In genomic region chr11:4736355-4736754, GRCm38 (mm10) we compare ENCODE assay signal across 29 mouse cellular contexts. TPM values are rescaled to one million over a fixed set of nuclear protein-coding genes. Genes with fewer than 3 reads are reported as not detected.
DNase-seq lines count a peak whose midpoint lies in the region; ATAC-seq and TF ChIP-seq lines count a peak whose summit lies in the region.
"Had no signal": no experiment of that assay in that cellular context is flagged by ENCODE, and none has a peak within 500 bp of the region (broad histone marks: within the 10 kb centered on the region; RNA-seq: fewer than 3 reads in every experiment).

No protein-coding gene starts in this region.

- H3K79me2 ChIP-seq in heart, adult 2 months (replicated peaks; ENCODE audit: control insufficient read depth, insufficient read depth, low read length): no peaks in the 10 kb centered on the region

- no peak for TF ChIP-seq POLR2A in heart, adult 2 months (IDR thresholded peaks at IDR 0.05; ENCODE audit: insufficient read depth, low read depth, low read length)

- peaks cover 6% of the 10 kb centered on the region for H3K27me3 ChIP-seq in heart, postnatal 0 days (ENCODE audit: control insufficient read depth, insufficient read depth, low read length)
- H3K27me3 ChIP-seq in heart, adult 2 months (ENCODE audit: control insufficient read depth, insufficient read depth, low read length): no peaks in the 10 kb centered on the region
- no peaks in the 10 kb centered on the region for H3K27me3 ChIP-seq in midbrain, postnatal 0 days (ENCODE audit: insufficient read depth, low read length)
- H3K27me3 ChIP-seq in midbrain, embryonic 16.5 days (ENCODE audit: control insufficient read depth, insufficient read depth, low read depth, low read length): peaks cover 2% of the 10 kb centered on the region

- H3K4me2 ChIP-seq in heart, postnatal 0 days (ENCODE audit: low read depth, low read length): no peak overlapping the region
- H3K4me2 ChIP-seq in midbrain, postnatal 0 days (ENCODE audit: low read depth, low read length, poor library complexity, severe bottlenecking): no peak overlapping the region
- H3K4me2 ChIP-seq in midbrain, embryonic 16.5 days (ENCODE audit: low read length): no peak overlapping the region
- H3K4me2 ChIP-seq: embryonic facial prominence, embryonic 12.5 days; forebrain, embryonic 12.5 days; heart, embryonic 13.5 days; hindbrain, embryonic 15.5 days; kidney, embryonic 15.5 days; limb, embryonic 12.5 days; liver, embryonic 12.5 days; lung, embryonic 15.5 days had no signal

- intact Hi-C loops in heart, adult 2 months (cut with DNase I): no loop called here
- intact Hi-C loops in left cerebral cortex, adult 2 months (cut with DNase I): no loop called here

- H3K9me3 ChIP-seq in heart, postnatal 0 days (replicated peaks; ENCODE audit: control insufficient read depth, low read length): no peaks in the 10 kb centered on the region
- H3K9me3 ChIP-seq in midbrain, postnatal 0 days (ENCODE audit: low read length): no peaks in the 10 kb centered on the region
- H3K9me3 ChIP-seq in midbrain, embryonic 16.5 days (replicated peaks; ENCODE audit: control insufficient read depth, low read length, poor library complexity, severe bottlenecking): no peaks in the 10 kb centered on the region
- H3K9me3 ChIP-seq: embryonic facial prominence, embryonic 12.5 days; forebrain, embryonic 12.5 days; heart, embryonic 13.5 days; hindbrain, embryonic 15.5 days; kidney, embryonic 15.5 days; limb, embryonic 12.5 days; liver, embryonic 12.5 days; lung, embryonic 15.5 days had no signal

- TF ChIP-seq EP300 in heart, postnatal 0 days (IDR thresholded peaks at IDR 0.05; ENCODE audit: low read depth): no peak
- no peak for TF ChIP-seq EP300 in heart, adult 2 months (IDR thresholded peaks at IDR 0.05; ENCODE audit: insufficient read depth, low read depth, low read length)

- WGBS in heart, postnatal 0 days: 62% methylated on average over 6 of the region's 6 CpGs
- WGBS in heart, adult 2 months: 79% methylated on average over 6 of the region's 6 CpGs
- 50% methylated on average over 6 of the region's 6 CpGs for WGBS in midbrain, postnatal 0 days
- WGBS in midbrain, embryonic 16.5 days: 48% methylated on average over 6 of the region's 6 CpGs

- 0 out of 2 replicates have a peak, but pooled peaks cover 9% of the 10 kb centered on the region for H3K36me3 ChIP-seq in heart, postnatal 0 days (replicated peaks; ENCODE audit: control insufficient read depth, insufficient read depth, low read length)
- H3K36me3 ChIP-seq in heart, adult 2 months (ENCODE audit: control insufficient read depth, insufficient read depth, low read length): no peaks in the 10 kb centered on the region
- no peaks in the 10 kb centered on the region for H3K36me3 ChIP-seq in midbrain, postnatal 0 days (ENCODE audit: insufficient read depth, low read length)
- no peaks in the 10 kb centered on the region for H3K36me3 ChIP-seq in midbrain, embryonic 16.5 days (ENCODE audit: control insufficient read depth, insufficient read depth, low read length)
- H3K36me3 ChIP-seq: hindbrain, embryonic 15.5 days; kidney, embryonic 15.5 days; lung, embryonic 15.5 days had no signal

- DNase-seq in heart, postnatal 0 days (ENCODE audit: low spot score): no peak
- DNase-seq in heart, adult 2 months: no peak
- no peak for DNase-seq in left cerebral cortex, adult 2 months (ENCODE audit: extremely low spot score in 1 of 2, low spot score in 2 of 2)
- DNase-seq in left cerebral cortex, adult 18-20 months (ENCODE audit: low spot score in 2 of 2): no peak
- DNase-seq in midbrain, postnatal 0 days (ENCODE audit: low spot score): no peak
- no peak for DNase-seq in cerebellum, postnatal 10 days
- DNase-seq: adrenal gland, adult 2 months; cerebellum, adult 11 months; cerebellum, adult 9-11 months; gastrocnemius, postnatal 10 days; kidney, postnatal 36 days; layer of hippocampus, adult 9-11 months; right cerebral cortex, postnatal 25 days; spleen, adult 18-20 months had no signal

- no peak overlapping the region for H3K4me3 ChIP-seq in heart, postnatal 0 days (ENCODE audit: low read depth, low read length)
- no peak overlapping the region for H3K4me3 ChIP-seq in heart, adult 2 months
- H3K4me3 ChIP-seq in left cerebral cortex, adult 2 months: no peak overlapping the region
- H3K4me3 ChIP-seq in midbrain, postnatal 0 days (ENCODE audit: low read depth, low read length): no peak overlapping the region
- no peak overlapping the region for H3K4me3 ChIP-seq in midbrain, embryonic 16.5 days (ENCODE audit: low read depth, low read length)
- H3K4me3 ChIP-seq: embryonic facial prominence, embryonic 12.5 days; forebrain, embryonic 12.5 days; heart, embryonic 13.5 days; hindbrain, embryonic 15.5 days; kidney, embryonic 15.5 days; limb, embryonic 12.5 days; liver, embryonic 12.5 days; lung, embryonic 15.5 days had no signal

- TF ChIP-seq CTCF in heart, postnatal 0 days (IDR thresholded peaks at IDR 0.05; ENCODE audit: low read depth): peak; percentile 10; the same call in 1 of the 2 replicates
- TF ChIP-seq CTCF in heart, adult 2 months (IDR thresholded peaks at IDR 0.05): no peak
- peak; percentile 21 for TF ChIP-seq CTCF in left cerebral cortex, adult 2 months (IDR thresholded peaks at IDR 0.05)
- TF ChIP-seq CTCF in midbrain, postnatal 0 days (IDR thresholded peaks at IDR 0.05): peak; percentile 43

- no peaks in the 10 kb centered on the region for H3K4me1 ChIP-seq in heart, postnatal 0 days (ENCODE audit: control insufficient read depth, insufficient read depth)
- no peaks in the 10 kb centered on the region for H3K4me1 ChIP-seq in heart, adult 2 months (ENCODE audit: control insufficient read depth, insufficient read depth, low read length)
- no peaks in the 10 kb centered on the region for H3K4me1 ChIP-seq in midbrain, postnatal 0 days (ENCODE audit: insufficient read depth, low read length)
- H3K4me1 ChIP-seq in midbrain, embryonic 16.5 days (ENCODE audit: control insufficient read depth, insufficient read depth, low read length): peaks cover 4% of the 10 kb centered on the region
- H3K4me1 ChIP-seq: embryonic facial prominence, embryonic 12.5 days; liver, embryonic 12.5 days; lung, embryonic 15.5 days had no signal

- H3K9ac ChIP-seq in heart, postnatal 0 days (replicated peaks; ENCODE audit: low read depth, low read length): no peak overlapping the region
- H3K9ac ChIP-seq in heart, adult 2 months (ENCODE audit: low read depth, low read length): no peak overlapping the region
- no peak overlapping the region for H3K9ac ChIP-seq in midbrain, postnatal 0 days (replicated peaks; ENCODE audit: low read length, poor library complexity, severe bottlenecking)
- H3K9ac ChIP-seq in midbrain, embryonic 16.5 days (ENCODE audit: low read depth, low read length): no peak overlapping the region
- H3K9ac ChIP-seq: embryonic facial prominence, embryonic 12.5 days; heart, embryonic 13.5 days; hindbrain, embryonic 15.5 days; kidney, embryonic 15.5 days; limb, embryonic 12.5 days; liver, embryonic 12.5 days; lung, embryonic 15.5 days had no signal

- no peak overlapping the region for H3K27ac ChIP-seq in heart, postnatal 0 days (ENCODE audit: low read depth)
- H3K27ac ChIP-seq in heart, adult 2 months: no peak overlapping the region
- H3K27ac ChIP-seq in left cerebral cortex, adult 2 months: no peak overlapping the region
- no peak overlapping the region for H3K27ac ChIP-seq in midbrain, postnatal 0 days (ENCODE audit: low read depth, low read length)
- H3K27ac ChIP-seq in midbrain, embryonic 16.5 days (ENCODE audit: low read length): no peak overlapping the region
- H3K27ac ChIP-seq: embryonic facial prominence, embryonic 12.5 days; forebrain, embryonic 12.5 days; heart, embryonic 13.5 days; hindbrain, embryonic 15.5 days; kidney, embryonic 15.5 days; limb, embryonic 12.5 days; liver, embryonic 12.5 days; lung, embryonic 15.5 days; macrophage had no signal

- no peak for ATAC-seq in heart, postnatal 0 days (ENCODE audit: insufficient read depth, low read depth)
- ATAC-seq in midbrain, postnatal 0 days (ENCODE audit: low FRiP score): no peak
- no peak for ATAC-seq in midbrain, embryonic 16.5 days
- ATAC-seq: CD4-positive, CD25-positive, alpha-beta regulatory T cell, adult 4 months; intestine, embryonic 16.5 days; liver, embryonic 12.5 days had no signal

RNA-seq across cellular contexts. Expression of gene Cabp7, which starts 10.2 kb away (rescaled TPM):
- total RNA-seq in heart, postnatal 0 days (2014; rRNA removed; ENCODE audit: low replicate concordance): not detected in 2 replicates
- polyA plus RNA-seq in heart, postnatal 0 days (2015; fragmentation: Nextera tagmentation; extraction: Ambion mirVana): 0.07 TPM in 1 of 2 replicates, not detected in the other
- total RNA-seq in heart, adult 2 months (2021): not detected
- not detected in 2 replicates for polyA plus RNA-seq in heart, adult 2 months (2012; rRNA removed)
- total RNA-seq in left cerebral cortex, adult 2 months (2021): 10 to 100 TPM; 15.6 to 22.7 TPM
- 10 to 100 TPM; 30.7 to 33.7 TPM for total RNA-seq in left cerebral cortex, adult 18-20 months (2021)
- total RNA-seq in midbrain, postnatal 0 days (2014; rRNA removed): 13.1 and 15.7 TPM in 2 replicates
- polyA plus RNA-seq in midbrain, postnatal 0 days (2015; fragmentation: Nextera tagmentation; extraction: Ambion mirVana): 1.8 and 2.1 TPM in 2 replicates
- 1.1 and 1.2 TPM in 2 replicates for polyA plus RNA-seq in midbrain, embryonic 16.5 days (2015; fragmentation: Nextera tagmentation; extraction: Ambion mirVana)
- total RNA-seq: granulocyte monocyte progenitor cell, adult 5-6 weeks; heart, postnatal 25 days; monocyte, adult 5-6 weeks had no signal
- polyA plus RNA-seq: heart, embryonic 13.5 days; lung, embryonic 15.5 days had no signal

RNA-seq across cellular contexts. Expression of gene Zmat5, which starts 31.9 kb away (rescaled TPM):
- 35.1 and 51.2 TPM in 2 replicates for total RNA-seq in heart, postnatal 0 days (2014; rRNA removed; ENCODE audit: low replicate concordance)
- 50.5 and 54.1 TPM in 2 replicates for polyA plus RNA-seq in heart, postnatal 0 days (2015; fragmentation: Nextera tagmentation; extraction: Ambion mirVana)
- 10 to 100 TPM; 22.2 to 26.3 TPM for total RNA-seq in heart, adult 2 months (2021)
- polyA plus RNA-seq in heart, adult 2 months (2012; rRNA removed): 32.1 and 36.2 TPM in 2 replicates
- 10 to 100 TPM; 31.1 to 33.9 TPM for total RNA-seq in left cerebral cortex, adult 2 months (2021)
- total RNA-seq in left cerebral cortex, adult 18-20 months (2021): 10 to 100 TPM; 25.3 to 28.5 TPM
- total RNA-seq in midbrain, postnatal 0 days (2014; rRNA removed): 25.9 and 28.2 TPM in 2 replicates
- 43.5 and 51.7 TPM in 2 replicates for polyA plus RNA-seq in midbrain, postnatal 0 days (2015; fragmentation: Nextera tagmentation; extraction: Ambion mirVana)
- polyA plus RNA-seq in midbrain, embryonic 16.5 days (2015; fragmentation: Nextera tagmentation; extraction: Ambion mirVana): 49.4 and 51.3 TPM in 2 replicates

RNA-seq across cellular contexts. Expression of gene Uqcr10, which starts 32.2 kb away (rescaled TPM):
- 721 and 837 TPM in 2 replicates for total RNA-seq in heart, postnatal 0 days (2014; rRNA removed; ENCODE audit: low replicate concordance)
- polyA plus RNA-seq in heart, postnatal 0 days (2015; fragmentation: Nextera tagmentation; extraction: Ambion mirVana): 3,434 and 3,656 TPM in 2 replicates
- total RNA-seq in heart, adult 2 months (2021): 1,000 to 10,000 TPM; 1,404 to 1,617 TPM
- polyA plus RNA-seq in heart, adult 2 months (2012; rRNA removed): 2,007 and 2,149 TPM in 2 replicates
- 100 to 1,000 TPM; 362 to 374 TPM for total RNA-seq in left cerebral cortex, adult 2 months (2021)
- total RNA-seq in left cerebral cortex, adult 18-20 months (2021): 100 to 1,000 TPM; 347 to 391 TPM
- 294 and 403 TPM in 2 replicates for total RNA-seq in midbrain, postnatal 0 days (2014; rRNA removed)
- polyA plus RNA-seq in midbrain, postnatal 0 days (2015; fragmentation: Nextera tagmentation; extraction: Ambion mirVana): 788 and 843 TPM in 2 replicates
- 525 and 569 TPM in 2 replicates for polyA plus RNA-seq in midbrain, embryonic 16.5 days (2015; fragmentation: Nextera tagmentation; extraction: Ambion mirVana)

Comparison
In these comparisons a context has a peak if more than half of its experiments do, and no peak if none do; other contexts are left out.
1. RNA of gene Cabp7, which starts 10.2 kb away (total RNA-seq): 30.7 to 33.7 TPM in left cerebral cortex, adult 18-20 months, 15.6 to 22.7 TPM in left cerebral cortex, adult 2 months and 13.1 to 15.7 TPM in midbrain, postnatal 0 days; not detected in heart, adult 2 months and not detected in heart, postnatal 0 days; every median in the first group is over 10 times any median in the second.